Mouse (Mus musculus) spleen, embryonic (tissue): ENCODE measurements around the gene Gcc2.
"Not testable (repeated sequence)": the region's sequence is repeated elsewhere in the genome, so short reads cannot be mapped to it uniquely, and the experiment has no call there.

Experiments
- CTCF ChIA-PET: fragments of 350-600 bp; sonication (Branson Sonifier 250); formaldehyde crosslinking; loops from one replicate; lab custom pipeline; 2022; lab: Charles Lee

Gene Gcc2

DNA sequence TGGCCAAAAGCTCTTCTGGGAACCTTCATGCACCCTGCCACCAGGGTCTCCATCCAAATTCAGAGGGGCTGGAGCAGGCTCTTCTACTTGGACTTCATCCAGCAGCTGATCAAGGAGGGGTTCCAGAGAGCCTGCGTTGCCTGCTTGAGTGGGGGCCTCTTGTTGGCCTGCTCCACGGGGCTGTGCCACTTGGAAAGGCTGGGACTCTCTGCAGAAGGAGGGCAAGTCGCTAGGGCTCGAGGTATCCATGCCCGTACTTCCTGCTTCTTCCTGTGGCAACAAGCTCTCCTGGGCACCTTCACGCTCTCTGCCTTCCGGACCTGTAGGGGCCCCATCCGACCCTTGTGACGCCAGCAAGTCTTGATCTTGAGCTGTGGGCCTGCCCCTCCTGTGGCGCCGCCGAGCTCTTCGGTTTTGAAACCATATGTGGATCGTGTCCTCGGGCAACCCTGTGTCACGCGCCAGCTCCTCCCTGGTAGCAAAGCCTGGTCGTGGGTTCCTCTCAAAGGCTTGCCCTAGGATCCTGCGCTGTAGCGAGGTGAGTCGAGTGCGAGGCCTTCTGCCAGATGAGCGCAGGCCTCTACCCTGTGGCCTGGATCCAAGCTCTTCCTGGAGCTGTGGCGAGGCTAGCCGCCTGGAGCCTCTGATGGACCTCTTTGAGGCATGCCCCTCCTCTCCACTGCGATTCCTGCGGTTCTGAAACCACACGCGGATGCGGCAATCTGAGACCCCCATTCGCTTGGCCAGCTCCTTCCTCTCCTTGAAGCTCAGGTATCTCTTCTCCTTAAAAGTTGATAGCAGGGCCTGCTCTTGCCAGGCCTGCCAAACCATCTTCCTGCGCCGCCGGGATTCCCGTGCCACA lies 23.3 kb upstream of the Gcc2 start:
- CTCF ChIA-PET = not testable (repeated sequence)

DNA sequence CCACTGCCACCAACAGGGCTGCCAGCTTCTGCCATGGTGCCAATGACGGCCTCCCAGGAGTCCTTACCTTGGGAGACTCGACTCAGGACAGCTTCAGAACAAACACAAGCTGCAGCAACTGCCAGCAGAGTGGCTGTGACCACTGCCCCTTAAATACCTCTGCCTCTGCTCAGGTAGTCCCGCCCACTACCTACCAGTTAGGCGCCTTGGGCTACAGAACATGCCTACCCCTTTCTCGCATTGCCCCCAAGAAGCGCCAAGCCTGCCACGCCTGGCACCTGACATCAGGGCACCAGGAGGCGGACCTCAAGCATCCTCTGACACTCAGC lies 22.7 kb upstream of the Gcc2 start, which contains the start of gene Duxf3:
TSS of gene Duxf3 (minus strand) at position 35 of the 329 bp plus-strand sequence.
- CTCF ChIA-PET = not testable (repeated sequence)

DNA sequence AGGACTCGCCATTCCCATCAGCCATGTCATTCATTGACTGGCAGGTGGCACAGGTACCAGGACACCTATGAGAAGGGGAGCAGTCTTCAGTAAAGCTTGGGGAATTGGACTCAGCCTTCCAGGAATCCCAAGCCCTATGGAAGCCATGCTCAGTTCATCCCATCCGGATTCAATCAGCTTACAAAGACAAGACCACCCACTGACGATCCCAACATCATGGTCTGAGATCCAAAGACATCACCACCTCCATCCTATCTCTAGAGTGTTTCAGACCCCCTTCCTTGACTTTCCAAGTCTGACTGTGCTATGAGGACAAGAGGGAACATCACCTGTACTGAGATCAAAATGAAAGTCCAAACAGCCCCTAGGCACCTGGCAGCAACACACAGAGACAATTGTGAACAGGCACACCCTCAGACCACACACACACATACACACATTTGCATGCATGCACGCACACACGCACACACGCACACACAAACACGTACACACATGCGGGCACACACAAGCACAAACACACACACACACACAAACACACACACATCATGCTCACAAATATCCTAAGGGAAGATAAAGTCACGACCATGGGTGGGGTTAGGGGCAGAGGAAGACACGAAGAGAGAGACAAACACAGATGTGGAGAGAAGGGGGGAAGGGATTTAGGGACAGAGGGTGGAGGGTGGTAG lies 22.1 kb upstream of the Gcc2 start:
- CTCF ChIA-PET = not testable (repeated sequence)

DNA sequence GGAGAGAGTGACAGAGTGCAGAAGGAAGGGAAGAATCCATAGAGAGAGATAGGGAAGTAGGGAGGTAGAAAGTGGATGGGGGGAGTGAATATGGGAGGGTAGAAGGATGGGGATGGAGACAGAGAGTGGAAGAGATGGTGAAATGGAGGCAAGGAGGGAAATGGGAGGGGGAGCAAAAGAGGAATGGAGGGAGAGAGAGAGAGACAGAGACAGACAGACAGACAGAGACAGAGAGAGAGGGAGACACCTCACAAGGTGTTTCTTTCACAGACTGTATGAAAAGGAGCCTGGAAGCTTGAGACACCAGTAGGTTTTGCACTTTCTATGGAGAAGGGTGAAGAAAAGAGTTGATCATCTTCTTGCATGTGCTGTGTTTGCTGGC lies 21.6 kb upstream of the Gcc2 start:
- CTCF ChIA-PET = not testable (repeated sequence)

DNA sequence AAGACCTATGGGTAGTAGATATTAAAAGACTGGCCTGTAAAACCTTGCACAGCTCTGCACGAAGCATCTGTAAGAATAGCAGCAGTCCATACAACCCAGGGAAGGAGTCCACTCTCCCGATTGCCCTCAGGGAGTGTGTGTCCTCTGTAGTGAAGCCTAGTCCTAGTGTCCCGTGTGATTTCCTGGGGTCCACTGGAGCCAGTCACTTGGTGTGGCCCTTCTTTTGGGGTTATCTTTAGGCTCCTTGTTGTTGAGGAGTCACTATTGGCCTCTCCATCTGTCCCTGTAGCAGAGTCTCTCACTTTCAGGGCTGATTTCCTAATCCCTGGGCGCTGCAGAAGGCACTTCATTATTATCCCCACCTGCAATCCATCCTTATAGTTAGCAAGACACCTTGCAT lies 20.3 kb upstream of the Gcc2 start:
- CTCF ChIA-PET = not testable (repeated sequence)

DNA sequence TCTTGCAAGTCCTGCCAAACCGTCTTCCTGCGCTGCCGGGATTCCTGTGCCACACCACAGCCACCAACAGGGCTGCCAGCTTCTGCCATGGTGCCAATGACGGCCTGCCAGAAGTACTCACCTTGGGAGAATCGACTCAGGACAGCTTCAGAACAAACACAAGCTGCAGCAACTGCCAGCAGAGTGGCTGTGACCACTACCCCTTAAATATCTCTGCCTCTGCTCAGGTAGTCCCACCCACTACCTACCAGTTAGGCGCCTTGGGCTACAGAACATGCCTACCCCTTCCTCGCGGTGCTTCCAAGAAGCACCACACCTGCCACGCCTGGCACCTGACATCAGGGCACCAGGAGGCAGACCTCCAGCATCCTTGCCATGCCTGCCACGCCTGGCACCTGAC lies 18.7 kb upstream of the Gcc2 start, which contains the start of gene Gm4981:
TSS of gene Gm4981 (minus strand) at position 89 of the 400 bp plus-strand sequence.
- CTCF ChIA-PET = no interaction called here

DNA sequence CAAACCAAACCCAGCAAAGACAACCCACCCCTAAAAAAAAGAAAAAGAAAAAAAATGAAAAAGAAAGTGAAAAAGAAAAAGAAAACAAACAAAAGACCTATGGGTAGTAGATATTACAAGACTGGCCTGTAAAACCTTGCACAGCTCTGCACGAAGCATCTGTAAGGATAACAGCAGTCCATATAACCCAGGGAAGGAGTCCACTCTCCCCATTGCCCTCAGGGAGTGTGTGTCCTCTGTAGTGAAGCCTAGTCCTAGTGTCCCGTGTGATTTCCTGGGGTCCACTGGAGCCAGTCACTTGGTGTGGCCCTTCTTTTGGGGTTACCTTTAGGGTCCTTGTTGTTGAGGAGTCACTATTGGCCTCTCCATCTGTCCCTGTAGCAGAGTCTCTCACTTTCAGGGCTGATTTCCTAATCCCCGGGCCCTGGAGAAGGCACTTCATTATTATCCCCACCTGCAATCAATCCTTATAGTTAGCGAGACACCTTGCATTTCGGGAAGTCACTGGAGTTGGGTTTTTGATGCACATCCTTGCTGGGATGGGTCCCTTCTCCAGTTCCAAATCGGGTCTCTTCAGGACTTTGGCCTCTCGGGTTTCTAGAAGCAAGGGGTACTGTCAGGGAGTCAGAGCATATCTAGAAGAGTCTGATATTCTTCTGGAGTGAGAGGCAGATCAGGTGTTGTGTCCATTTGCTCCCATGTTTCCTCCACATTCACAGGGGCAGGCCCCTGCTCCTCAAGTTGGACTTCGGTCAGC lies 16.1 kb upstream of the Gcc2 start:
- CTCF ChIA-PET = not testable (repeated sequence)

DNA sequence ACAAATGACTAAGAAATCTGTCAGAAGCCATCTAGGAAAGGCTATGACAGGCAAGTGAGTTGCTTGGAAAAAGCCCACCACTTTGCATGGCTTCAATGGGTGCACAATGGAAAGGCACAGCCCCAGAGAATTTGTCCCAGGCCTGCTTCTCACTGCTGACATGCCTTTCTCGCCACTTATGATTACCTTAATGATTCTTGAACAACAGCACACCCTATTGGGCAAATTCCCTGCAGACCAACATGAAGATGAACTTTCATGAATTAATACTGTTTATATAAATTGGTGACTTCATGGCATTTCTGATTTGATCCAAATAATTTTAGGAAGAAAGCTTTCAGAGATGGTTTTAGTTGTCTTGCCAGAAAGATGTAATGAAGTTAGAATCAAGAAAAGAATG lies 5.8 kb upstream of the Gcc2 start:
- CTCF ChIA-PET = no interaction called here

DNA sequence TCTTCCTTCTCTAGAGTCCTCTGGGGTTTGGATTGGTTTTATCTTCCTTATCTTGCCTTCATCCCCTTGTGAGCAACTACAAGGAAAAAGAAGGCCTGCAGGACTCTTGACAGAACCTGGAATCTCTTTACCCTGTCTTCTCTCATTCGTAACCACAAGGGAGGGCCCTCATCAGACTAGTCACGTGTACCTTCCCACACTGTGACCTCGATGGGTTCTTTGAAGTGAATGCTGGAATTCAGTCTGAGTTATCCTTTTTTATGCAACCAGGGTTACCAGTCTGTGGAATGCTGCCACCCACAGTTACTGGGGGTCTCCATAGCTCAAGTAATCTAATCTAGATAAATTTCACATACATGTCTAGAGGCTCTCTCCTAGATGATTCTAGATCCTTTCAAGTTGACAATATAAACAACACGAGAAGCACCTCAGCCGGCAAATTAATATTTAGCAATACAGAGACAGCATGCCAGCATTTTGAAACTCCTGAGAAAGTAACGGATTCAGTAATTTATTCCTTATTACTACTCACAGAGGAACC lies 592 bp upstream of the Gcc2 start:
- CTCF ChIA-PET = no interaction called here

DNA sequence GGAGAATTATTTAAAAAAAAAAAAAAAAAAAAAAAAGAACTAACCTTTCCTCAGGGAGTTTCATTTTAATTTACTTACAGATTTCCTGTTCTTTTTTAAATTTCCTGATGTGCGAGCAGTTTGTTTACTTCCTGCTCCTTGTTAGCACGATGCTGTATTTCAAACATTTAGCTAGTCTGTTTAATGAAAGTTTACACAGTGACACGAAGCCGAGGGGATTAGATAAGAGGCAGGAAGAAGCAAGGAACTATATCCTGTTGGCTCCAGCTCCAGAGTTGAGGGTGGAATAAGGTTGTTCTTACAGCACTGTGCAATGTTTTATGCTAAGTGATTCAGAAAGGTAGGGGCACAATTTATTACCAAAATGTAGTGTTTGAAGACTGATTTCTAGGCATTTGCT lies 657 bp downstream of the Gcc2 start:
- CTCF ChIA-PET = interaction anchor here (0.5 kb wide), 1 partner anchor 34 kb away, joined by 3 read pairs; no protein-coding TSS in a partner anchor

DNA sequence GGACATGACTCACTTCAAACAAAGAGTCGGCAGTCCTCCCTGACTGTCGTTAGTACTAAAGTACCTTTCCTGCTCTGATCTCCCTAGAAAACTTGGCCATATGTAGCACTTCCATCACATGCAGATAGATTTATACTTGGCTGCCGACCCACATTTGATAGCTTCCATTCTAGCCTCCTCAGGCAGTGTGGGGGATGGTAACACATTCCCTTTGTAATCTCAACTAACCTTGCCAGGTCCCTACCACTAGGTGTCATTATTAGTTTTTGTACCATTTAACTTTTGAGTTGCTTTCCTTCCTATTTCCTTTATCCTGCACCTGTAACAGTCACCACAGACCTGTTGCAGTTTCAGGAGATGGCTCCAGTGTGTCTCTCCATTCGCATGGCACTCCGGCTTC lies 3.2 kb downstream of the Gcc2 start:
- CTCF ChIA-PET = no interaction called here

DNA sequence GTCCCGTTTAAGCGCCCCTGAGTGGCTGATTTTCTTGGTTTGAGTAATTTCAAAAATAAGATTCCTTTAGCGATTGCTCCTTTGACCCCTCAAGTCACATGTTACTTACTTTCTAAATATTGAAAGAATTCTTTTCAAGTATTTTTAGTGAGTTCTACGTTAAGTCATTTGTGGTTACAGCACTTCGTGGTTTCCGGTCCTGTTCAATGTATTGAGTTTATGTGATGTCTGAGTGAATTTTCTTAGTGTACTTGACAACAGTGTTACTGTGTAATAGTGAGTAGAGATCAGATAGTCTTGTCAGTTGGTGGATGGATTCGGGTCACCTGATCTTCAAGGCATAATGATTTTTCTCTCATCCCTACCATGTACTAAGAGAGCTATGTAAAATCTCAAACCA lies 26.9 kb downstream of the Gcc2 start:
- CTCF ChIA-PET = no interaction called here

DNA sequence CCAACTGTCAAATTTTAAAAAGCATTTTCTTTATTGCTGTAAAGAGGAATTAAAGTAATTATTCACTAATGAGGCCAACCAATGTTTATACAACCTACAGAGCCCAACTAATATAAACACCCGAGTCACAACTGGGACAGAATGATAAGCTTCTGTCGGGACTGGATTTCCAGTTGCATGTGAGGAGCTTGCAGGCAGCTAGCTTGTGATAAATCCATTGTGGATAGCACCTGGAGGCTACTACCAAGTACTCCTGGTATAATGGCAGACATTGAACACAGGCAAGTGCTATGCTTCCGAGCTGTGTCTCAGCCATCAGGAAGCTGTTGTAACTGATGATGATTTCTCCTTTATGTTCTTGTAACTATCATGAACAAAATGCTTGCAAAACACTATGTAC lies 35.4 kb downstream of the Gcc2 start:
- CTCF ChIA-PET = interaction anchor here (0.7 kb wide), 1 partner anchor 35 kb away, joined by 3 read pairs; no protein-coding TSS in a partner anchor

DNA sequence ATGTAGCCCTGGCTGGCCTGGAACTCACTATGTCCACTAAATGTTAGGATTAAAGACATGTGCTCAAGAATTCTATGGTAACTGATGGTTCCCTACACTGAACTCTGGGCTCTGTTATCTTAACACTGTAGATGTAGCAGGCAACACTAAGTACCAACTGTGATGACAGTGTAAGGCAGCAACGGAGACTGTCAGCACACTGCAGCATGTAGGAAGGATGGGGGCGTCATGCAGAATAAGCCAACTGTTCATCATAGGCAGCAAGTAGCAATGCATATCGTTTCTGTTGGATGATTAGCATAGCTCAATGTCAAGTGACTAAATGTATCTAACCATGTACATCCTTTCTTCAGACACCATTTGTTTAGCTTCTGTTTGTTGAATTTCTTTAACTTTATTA lies 38.9 kb downstream of the Gcc2 start:
- CTCF ChIA-PET = no interaction called here

DNA sequence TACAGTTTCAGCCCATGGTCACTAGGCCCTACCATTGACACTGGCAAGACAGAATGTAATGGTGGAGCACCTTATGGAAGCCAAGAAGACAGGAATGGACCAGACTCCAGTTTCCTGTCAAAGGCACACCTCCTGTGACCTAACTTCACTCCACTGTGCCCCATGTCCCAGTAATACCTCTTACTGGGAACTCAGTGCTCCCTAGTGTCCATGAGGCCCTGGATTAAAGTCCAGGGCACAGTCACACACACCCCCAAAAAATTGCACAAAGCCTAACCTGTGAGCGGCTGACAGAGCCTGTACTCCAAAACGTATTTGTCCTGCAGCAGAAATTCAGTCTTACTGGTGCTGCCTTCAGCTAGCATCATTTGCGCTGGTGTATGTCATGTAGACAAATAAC lies 40.3 kb downstream of the Gcc2 start:
- CTCF ChIA-PET = interaction anchor here (0.6 kb wide), 1 partner anchor 23 kb away, joined by 7 read pairs; no protein-coding TSS in a partner anchor

DNA sequence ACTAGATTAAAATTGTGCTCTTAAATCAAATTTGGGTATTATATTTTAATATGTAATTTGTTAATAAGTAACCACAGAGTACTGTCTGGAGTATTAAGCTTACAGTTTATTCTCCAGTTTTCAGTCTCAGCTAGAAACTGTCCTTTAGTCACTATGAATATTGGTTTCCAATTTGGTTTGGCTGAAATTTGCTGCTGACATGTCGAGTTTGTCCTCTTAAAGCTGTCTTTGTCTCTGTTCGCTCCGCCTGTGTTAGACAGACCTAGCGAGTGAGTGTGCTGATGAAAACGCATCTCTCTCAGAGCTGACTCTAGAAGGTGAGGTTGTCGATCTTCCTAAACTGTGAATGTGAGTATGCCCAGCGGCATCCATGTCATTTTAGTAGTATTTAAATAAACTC lies 49.7 kb downstream of the Gcc2 start:
- CTCF ChIA-PET = interaction anchor here (0.6 kb wide), 1 partner anchor 17 kb away, joined by 4 read pairs; no protein-coding TSS in a partner anchor

DNA sequence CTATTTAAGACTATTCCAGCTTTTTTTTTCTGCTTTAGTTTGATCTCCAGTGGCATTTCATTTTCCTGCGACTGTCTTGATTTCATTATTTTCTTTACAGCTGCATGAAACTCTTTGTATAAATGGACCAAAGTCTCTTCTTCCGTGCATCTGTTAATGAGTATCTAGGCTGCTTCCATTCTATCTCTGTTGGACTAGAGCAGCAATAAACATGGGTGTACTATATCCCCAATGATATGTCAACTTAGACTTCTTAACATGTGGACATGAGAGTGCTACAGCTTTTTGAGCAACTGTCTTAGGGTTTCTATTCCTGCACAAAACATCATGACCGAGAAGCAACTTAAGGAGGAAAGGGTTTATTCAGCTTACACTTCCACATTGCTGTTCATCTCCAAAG lies 51.6 kb downstream of the Gcc2 start:
- CTCF ChIA-PET = no interaction called here

DNA sequence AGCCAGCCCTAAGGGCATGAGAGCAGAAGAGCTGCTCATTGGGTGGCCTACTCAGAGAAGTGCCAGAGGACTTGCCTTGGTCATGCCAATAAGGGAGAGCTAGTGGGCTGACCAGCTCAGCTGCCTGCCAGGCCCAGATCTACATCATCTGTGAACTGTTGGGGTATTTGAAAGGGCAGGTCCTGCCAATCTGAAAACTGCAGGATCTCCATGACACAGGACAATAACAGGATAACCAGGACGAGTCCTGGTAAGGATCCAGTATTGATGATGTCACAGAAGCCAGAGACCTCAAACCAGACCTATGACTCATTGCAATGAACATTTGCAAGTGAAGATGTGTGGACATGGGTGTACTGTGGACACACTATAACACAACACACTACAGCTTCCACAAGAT lies 55.5 kb downstream of the Gcc2 start:
- CTCF ChIA-PET = no interaction called here

DNA sequence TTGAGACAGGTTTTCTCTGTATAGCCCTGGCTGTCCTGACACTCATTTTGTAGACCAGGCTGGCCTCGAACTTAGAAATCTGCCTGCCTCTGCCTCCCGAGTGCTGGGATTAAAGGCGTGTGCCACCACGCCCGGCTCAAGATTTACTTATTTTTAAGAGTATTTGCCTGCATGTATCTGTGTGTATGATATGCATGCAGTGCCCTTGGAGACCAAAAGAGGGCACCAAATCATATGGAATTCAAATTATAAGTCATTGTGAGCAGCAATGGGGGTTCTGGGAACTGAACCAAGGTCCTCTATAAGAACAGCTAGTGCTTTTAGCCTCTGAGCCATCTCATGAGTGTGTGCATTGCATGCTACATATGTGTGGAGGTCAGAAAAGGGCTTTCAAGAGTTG lies 57.6 kb downstream of the Gcc2 start:
- CTCF ChIA-PET = no interaction called here

DNA sequence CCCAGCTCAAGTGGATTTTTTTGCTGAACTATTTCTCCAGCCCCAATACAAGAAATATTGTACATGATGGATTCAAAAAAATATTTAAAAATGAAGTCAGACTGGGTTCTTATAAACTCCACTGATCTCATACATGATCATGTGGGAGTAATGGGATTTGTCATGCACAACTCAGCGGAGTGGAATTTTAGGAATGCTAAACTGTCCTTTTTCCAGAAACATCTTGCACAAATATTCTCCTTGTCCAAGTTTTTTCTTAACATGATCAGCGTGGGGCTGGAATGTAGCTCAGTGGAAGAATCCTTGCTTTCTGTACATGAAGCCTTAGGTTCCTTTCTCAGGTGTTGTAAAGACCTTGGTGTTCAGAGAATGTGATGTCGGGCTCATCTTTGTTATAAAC lies 65.6 kb downstream of the Gcc2 start:
- CTCF ChIA-PET = no interaction called here

DNA sequence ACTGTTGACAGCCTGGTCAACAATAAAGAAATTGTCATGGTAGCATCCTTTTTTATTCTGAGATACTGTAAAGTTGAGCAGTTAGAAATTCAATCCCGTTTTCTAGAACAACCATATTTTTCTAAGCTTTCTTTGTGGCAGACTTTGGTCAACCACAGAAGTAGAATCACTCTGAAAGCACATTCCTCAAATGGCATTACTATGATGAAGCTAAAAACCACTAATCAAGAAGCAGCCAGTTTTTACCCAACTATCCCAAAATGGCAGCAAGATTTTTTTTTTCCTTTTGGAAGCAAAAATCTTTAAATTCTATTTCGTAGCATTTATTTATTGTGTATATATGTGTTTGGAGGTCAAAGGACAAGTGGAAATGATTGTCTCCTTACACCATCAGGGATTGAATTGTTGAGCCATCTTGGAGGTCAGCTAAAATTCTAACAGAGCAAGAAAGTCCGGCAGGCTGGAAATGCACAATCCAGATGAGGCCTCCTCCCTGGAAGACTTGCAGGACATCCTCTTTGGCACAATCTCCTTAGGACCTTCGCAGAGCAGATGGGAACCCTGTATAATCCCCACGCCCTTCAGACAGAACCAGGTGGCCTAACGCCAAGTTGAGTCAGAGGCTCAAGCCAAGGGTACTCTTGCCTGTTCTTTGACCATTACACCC lies 67.2 kb downstream of the Gcc2 start:
- CTCF ChIA-PET = interaction anchor here (0.7 kb wide), 1 partner anchor 18 kb away, joined by 4 read pairs; no protein-coding TSS in a partner anchor
